Mouse (Mus musculus) telencephalon, adult 2 months (tissue): ENCODE measurements around the gene Igf2bp2.
A peak's percentile ranks its signal among the peaks of the same experiment; 100 is the strongest.

Experiments used
- DNase-seq: peaks from one replicate; pipeline ENCODE4 v3.0.0-alpha.2; 2011; ENCODE audit warnings: low read depth, low spot score

Gene Igf2bp2

GRCm38 (mm10) chr16:22043830-22044229, 119.3 kb downstream of the Igf2bp2 start:
- DNase-seq = no peak

DNA sequence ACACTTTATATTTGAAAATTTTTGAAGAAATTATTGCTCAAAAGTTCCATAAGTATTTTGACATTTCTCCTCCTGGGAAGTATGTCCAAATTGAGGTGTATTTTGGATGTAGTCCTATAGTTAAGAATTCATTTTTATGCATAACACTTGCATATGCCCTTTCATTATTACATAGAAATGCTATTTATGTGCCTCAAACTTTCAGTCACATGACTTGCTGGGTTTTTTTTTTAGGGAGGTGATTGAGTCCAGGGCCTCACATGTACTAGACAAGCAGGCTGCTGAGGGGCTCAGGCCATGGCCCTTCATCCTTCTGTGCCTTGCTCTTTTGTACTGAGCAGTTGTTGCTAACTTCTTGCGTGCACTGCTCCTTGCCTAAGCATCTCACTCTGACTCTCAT, 123.1 kb downstream of the Igf2bp2 start:
- DNase-seq = no peak

GRCm38 (mm10) chr16:22038554-22038953, 124.5 kb downstream of the Igf2bp2 start:
- peak; percentile 6 for DNase-seq

DNA sequence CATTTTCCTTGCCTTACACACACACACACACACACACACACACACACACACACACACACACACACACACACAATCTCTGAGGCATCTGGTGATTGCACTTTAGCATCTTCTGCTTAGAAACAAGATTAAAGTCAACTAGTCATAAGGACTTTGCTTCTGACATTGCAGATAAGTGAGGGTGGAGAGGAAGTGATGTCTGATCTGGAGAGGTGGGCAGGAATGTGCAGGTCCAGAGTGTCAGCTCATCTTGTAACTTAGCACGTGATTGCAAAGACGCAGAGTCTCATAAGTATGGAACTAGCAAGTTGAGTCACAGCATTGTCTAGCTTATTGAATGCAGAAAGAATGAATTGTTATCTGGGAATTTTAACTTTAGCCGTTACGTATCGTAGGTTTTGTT, 135.6 kb downstream of the Igf2bp2 start:
- DNase-seq = no peak

GRCm38 (mm10) chr16:22022122-22022521, 141.0 kb downstream of the Igf2bp2 start:
- no peak for DNase-seq

GRCm38 (mm10) chr16:22015569-22015968, 147.5 kb downstream of the Igf2bp2 start:
- no peak for DNase-seq

- DNase-seq = no peak
Observed at GRCm38 (mm10) chr16:22009596-22009995, 153.5 kb downstream of the Igf2bp2 start.

- DNase-seq = peak; percentile 100
Observed at GRCm38 (mm10) chr16:22009099-22009584, 154.0 kb downstream of the Igf2bp2 start, which contains the start of gene Senp2. Gene Senp2, plus strand, starts transcription at chr16:22009484.
